Mouse (Mus musculus) forebrain, embryonic 10.5 days (tissue): ENCODE results near the gene Fscn3. TPM values are rescaled to one million over a fixed set of nuclear protein-coding genes. Genes with fewer than 3 reads are reported as not detected.
A peak's percentile ranks its signal among the peaks of the same experiment; 100 is the strongest.

ENCODE experiments used
- DNase-seq: peaks from one replicate; pipeline ENCODE4 v3.0.0-alpha.2; 2017; ENCODE audit warnings: low spot score; ENCODE audit errors: extremely low spot score
- H3K27ac ChIP-seq: fragments of 300-500 bp; sonication (generic); 2 replicates; pipeline ENCODE4 v1.5.1; 2016; ENCODE audit warnings: mild to moderate bottlenecking
- H3K27me3 ChIP-seq: fragments of 300-500 bp; sonication (generic); 2 replicates; pipeline ENCODE4 v1.6.1; 2016; ENCODE audit warnings: mild to moderate bottlenecking; ENCODE audit not compliant: poor library complexity, severe bottlenecking
- H3K36me3 ChIP-seq: fragments of 300-500 bp; sonication (generic); replicated peaks from 2 replicates; pipeline ENCODE4 v1.6.1; 2016; ENCODE audit warnings: mild to moderate bottlenecking, moderate library complexity
- H3K4me1 ChIP-seq: fragments of 300-500 bp; sonication (generic); 2 replicates; pipeline ENCODE4 v1.6.1; 2016
- H3K4me3 ChIP-seq: fragments of 300-500 bp; sonication (generic); 2 replicates; pipeline ENCODE4 v1.5.1; 2016; ENCODE audit warnings: mild to moderate bottlenecking, moderate library complexity
- H3K9me3 ChIP-seq: fragments of 300-500 bp; sonication (generic); 2 replicates; pipeline ENCODE4 v1.6.1; 2016; ENCODE audit warnings: mild to moderate bottlenecking, moderate library complexity
- WGBS: fragments of 180-500 bp; shearing (Covaris S2); methylation state at CpG from one replicate; pipeline ENCODE4 v1.1.7; 2016; 5-methylcytosine and 5-hydroxymethylcytosine counted together
- polyA plus RNA-seq: library from polyadenylated mRNA; unstranded; fragments of >200 nt; fragmentation: Nextera tagmentation; extraction: Ambion mirVana; gene quantifications from 2 replicates; pipeline ENCODE4 v1.2.1, GENCODE M21; 2016

Gene Fscn3
- polyA plus RNA-seq, 1 experiment from 2014 or later = 0.14 TPM

DNA sequence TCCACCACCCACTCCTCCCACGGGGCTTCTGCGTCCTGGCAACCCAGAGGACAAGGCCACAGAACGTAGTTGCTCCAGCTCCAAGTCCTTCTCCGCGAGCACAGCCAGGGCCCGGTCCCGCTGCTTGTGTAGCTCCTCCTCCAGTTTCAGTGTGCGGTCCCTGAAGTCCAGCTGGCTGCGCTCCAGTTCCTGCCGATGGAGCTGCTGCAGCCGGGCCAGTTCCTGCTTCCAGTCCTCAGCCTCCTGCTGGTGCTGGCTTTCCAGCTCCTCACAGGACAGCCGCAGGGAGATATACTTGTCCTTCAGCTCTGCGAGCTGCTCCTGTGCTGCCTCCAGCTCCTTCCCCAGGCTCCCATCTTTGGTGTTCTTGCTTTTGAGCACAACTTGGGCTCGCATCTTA lies 9.1 kb upstream of the Fscn3 start:
- H3K36me3 ChIP-seq = peaks cover 52% of the 10 kb centered on the region
- H3K4me3 ChIP-seq = no peak overlapping the region
- no peaks in the 10 kb centered on the region for H3K27me3 ChIP-seq
- H3K4me1 ChIP-seq = peaks cover 30% of the 10 kb centered on the region
- DNase-seq = no peak
- no peak overlapping the region for H3K27ac ChIP-seq
- no peaks in the 10 kb centered on the region for H3K9me3 ChIP-seq
- 93% methylated on average over 14 of the region's 14 CpGs for WGBS

DNA sequence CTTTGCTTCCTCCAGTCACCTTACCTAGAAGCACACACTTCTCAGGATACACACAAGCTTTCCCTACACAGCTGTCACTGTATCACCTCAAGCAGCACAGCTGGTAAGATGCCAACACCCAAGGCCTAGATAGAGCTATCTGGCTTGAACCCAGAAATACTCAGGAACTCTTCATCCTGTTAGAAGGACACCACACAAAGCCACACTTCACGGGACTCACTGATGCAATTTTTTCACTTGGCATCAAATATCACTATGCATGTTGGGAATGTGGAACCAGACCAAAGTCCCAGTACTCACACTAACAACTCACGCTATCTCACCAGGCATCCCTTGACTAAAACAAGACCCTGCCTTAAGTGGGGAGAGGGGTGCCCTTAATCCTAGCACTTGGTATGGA lies 7.9 kb upstream of the Fscn3 start:
- Histone ChIP-seq H3K9me3 (no peaks in the 10 kb centered on the region), H3K4me1 (peaks cover 38% of the 10 kb centered on the region), H3K4me3 (peak overlapping the region; percentile 90; the same call in 1 of the 2 replicates), H3K36me3 (peaks cover 49% of the 10 kb centered on the region), H3K27ac (no peak overlapping the region), H3K27me3 (no peaks in the 10 kb centered on the region)
- 85% methylated on average over 2 of the region's 2 CpGs for WGBS
- DNase-seq = no peak

DNA sequence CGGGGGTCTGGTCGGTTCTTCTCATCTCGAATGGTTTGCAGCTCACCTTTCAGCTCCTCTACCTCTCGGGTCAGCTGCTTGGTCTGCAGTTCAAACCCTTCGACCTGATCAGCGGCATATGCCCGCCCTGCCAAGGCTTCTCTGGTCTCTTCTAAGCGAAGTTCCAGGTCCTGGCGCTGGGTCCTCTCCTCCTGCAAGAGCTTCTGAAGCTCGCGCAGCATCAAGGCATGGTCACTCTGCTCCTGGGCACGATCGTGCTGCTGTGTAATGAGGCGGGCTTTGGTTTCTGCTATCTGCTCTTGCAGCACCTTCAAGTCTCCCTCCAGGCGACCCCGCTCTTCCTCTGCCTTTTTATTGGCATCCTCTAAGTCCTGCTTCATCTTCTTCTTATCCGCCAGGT lies 7.2 kb upstream of the Fscn3 start:
- Histone ChIP-seq H3K4me3 (peak overlapping the region; percentile 90), H3K27ac (no peak overlapping the region), H3K27me3 (no peaks in the 10 kb centered on the region), H3K9me3 (no peaks in the 10 kb centered on the region), H3K36me3 (peaks cover 49% of the 10 kb centered on the region), H3K4me1 (peaks cover 43% of the 10 kb centered on the region)
- DNase-seq = no peak
- WGBS = 80% methylated on average over 17 of the region's 17 CpGs

DNA sequence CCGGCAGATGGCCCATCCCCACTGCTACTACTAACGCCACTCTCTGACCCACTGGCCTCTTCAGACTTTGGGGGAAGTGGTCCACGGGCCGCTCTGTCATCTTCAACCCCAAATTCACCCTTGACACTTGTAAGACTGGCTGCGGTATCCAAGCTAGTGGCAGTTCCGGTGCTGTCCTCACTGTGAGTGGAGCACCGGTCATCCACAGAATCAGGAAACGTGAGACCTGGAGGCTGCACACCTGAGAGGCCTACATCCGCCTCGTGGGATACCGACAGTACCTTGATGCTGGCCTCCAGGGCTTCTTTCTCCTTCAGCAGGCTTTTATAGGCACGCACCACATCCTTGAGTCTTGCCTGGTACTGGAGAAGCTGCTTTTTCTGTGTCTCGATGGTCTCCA lies 6.7 kb upstream of the Fscn3 start:
- Histone ChIP-seq H3K27me3 (no peaks in the 10 kb centered on the region), H3K36me3 (peaks cover 49% of the 10 kb centered on the region), H3K9me3 (no peaks in the 10 kb centered on the region), H3K4me3 (peak overlapping the region; percentile 90), H3K4me1 (peaks cover 43% of the 10 kb centered on the region), H3K27ac (peak overlapping the region; percentile 82)
- 30% methylated on average over 13 of the region's 13 CpGs for WGBS
- DNase-seq = no peak

DNA sequence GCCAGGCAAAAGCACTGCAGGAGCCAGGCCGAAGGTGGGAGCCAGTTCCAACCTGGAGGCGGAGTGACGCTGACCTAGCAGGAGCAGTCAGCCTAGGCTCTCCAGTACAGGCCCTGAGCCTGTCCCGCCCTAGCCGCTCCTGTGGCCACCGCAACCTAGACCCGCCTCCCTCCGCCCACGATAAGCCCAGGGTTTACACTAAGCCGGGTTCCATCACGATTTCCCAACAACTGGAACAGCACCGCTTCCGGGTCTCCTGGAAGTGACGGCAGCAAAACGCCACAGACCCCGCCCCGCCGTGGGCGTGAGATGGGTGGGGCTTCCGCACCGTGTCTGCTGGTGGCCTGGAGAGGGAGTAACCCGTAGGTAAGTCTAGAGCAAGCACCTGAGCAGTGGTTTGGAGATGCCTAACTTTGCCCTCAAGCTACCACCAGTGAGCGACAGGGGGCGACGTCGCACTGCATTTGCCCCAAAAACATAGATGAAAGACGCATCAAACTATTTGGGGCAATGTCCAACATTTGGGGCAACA lies 6.1 kb upstream of the Fscn3 start:
- under 1% methylated on average over 27 of the region's 27 CpGs for WGBS
- H3K27ac ChIP-seq = peak overlapping the region; percentile 82
- H3K4me3 ChIP-seq = peak overlapping the region; percentile 90
- no peaks in the 10 kb centered on the region for H3K27me3 ChIP-seq
- peaks cover 49% of the 10 kb centered on the region for H3K36me3 ChIP-seq
- H3K9me3 ChIP-seq = no peaks in the 10 kb centered on the region
- peaks cover 43% of the 10 kb centered on the region for H3K4me1 ChIP-seq
- peak; percentile 92 for DNase-seq

DNA sequence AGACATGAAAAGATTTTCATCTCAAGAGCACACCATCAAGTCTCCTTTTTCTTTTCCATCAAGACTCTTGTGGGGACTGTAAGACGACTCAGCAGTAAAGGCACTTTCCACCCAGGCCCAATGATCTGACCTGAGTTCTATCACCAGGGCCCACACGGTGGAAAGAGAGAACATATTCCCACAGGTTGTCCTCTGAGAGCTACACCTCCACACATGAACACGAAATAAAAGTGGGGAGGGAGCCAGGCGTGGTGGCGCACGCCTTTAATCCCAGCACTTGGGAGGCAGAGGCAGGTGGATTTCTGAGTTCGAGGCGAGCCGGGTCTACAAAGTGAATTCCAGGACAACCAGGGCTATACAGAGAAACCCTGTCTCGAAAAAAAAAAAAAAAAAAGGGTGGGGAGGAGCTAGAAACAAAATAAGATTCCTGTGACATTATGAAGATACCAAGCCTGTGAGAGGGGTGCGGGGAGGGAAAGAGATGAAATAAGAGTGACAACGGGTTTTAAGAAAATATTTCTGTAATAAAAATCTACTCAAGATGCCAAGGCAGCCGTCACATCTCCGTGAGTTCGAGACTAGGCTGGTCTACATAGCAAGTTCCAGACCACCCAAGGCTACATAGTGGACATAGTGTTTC lies 4.8 kb upstream of the Fscn3 start:
- WGBS = 76% methylated on average over 15 of the region's 15 CpGs
- Histone ChIP-seq H3K36me3 (peaks cover 43% of the 10 kb centered on the region), H3K27ac (peak overlapping the region; percentile 96; the same call in 1 of the 2 replicates), H3K9me3 (no peaks in the 10 kb centered on the region), H3K27me3 (no peaks in the 10 kb centered on the region), H3K4me1 (peaks cover 43% of the 10 kb centered on the region), H3K4me3 (peak overlapping the region; percentile 90; the same call in 1 of the 2 replicates)
- no peak for DNase-seq

DNA sequence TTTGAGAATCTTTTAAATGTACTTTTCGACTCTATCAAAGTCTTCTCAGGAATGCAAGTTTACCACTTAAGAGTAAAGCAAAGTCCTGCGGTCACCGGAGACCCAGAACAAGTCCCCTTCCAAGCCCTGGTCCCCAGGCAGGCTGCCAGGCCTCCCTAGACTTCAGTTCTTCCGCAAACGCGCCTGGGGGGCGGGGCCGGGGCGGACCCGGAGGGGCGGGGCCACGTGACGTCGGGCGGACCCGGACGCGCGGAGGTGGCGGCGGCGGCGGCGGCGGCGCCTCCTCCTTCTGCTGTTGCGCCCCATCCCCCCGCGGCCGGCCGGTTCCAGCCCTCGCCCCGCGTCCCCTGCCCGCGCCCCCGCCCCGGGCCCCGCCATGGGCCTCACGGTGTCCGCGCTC lies 4.3 kb upstream of the Fscn3 start, which contains the start of gene Arf5:
Arf5 (plus strand) TSS at position 248 of the 400 bp plus-strand sequence.
- no peaks in the 10 kb centered on the region for H3K9me3 ChIP-seq
- 2% methylated on average over 37 of the region's 42 CpGs for WGBS
- H3K36me3 ChIP-seq = peaks cover 38% of the 10 kb centered on the region
- H3K4me3 ChIP-seq = peak within 1 kb of the TSS; percentile 90
- H3K27me3 ChIP-seq = no peaks in the 10 kb centered on the region
- peak within 1 kb of the TSS; percentile 96 for H3K27ac ChIP-seq
- DNase-seq = peak; percentile 85
- peaks cover 43% of the 10 kb centered on the region for H3K4me1 ChIP-seq

DNA sequence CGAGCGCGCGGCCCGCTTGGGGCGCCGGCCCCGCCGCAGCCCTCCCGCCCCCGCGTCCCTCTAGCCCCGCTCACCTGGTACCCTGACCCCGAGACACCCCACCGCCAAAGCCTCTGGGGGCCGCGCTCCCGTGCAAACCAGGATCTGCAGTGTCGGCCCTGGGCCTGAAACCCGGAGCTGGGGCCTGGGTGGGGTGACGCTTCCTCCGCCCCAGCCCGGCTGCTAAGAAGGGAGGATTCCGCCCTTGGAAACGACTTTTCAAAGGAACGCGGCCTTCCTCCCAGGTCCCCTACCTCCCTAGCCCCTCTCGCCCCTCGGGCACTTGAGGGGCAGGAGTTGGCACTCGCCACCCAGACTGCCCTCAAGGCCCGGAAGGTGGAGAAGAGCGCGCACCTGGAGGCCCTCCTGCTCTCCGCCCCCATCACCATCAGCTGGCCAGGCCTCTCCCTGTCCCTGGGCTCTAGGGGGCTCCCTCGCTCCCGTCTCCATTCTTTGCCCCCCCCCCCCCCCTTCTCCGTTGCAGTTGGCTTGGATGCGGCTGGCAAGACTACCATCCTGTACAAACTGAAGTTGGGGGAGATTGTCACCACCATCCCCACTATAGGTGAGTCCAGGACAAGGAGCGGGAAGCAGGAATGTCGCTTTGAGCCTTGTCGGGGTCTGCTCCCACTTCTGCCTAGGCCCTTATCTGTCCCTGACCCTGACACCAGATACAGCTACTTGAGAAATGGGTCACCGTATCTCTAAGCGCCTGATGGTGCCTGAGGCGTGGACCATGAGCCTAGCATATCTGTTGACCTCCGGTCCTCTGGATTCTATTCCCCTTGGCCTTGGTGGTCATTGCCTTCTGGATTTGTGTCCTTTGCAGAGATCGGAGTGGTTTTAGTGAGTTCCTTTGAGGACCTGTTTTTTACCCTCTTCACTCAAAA lies 3.6 kb upstream of the Fscn3 start:
- Histone ChIP-seq H3K4me3 (peak overlapping the region; percentile 90), H3K9me3 (no peaks in the 10 kb centered on the region), H3K27me3 (no peaks in the 10 kb centered on the region), H3K4me1 (peaks cover 43% of the 10 kb centered on the region), H3K36me3 (peaks cover 31% of the 10 kb centered on the region), H3K27ac (peak overlapping the region; percentile 96)
- DNase-seq = peak; percentile 62
- WGBS = 11% methylated on average over 45 of the region's 46 CpGs

DNA sequence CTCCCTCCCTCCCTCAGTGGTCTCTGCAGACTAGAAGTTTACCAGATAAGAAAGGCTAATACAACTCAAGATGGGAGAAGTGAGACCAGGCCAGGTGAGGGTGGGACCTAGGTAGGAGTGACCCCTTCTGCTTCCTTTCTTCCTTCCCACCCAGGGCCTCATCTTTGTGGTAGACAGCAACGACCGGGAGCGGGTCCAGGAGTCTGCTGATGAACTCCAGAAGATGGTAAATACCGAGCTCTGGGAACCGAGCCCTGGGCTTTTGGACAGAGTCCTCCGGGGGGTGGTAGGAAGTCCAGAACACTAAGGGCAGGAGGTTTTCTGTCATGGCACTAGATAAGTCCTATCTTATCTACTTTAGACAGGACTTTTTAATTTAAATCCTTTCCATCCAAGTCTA lies 2.6 kb upstream of the Fscn3 start:
- peak overlapping the region; percentile 90; the same call in 1 of the 2 replicates for H3K4me3 ChIP-seq
- 97% methylated on average over 6 of the region's 6 CpGs for WGBS

DNA sequence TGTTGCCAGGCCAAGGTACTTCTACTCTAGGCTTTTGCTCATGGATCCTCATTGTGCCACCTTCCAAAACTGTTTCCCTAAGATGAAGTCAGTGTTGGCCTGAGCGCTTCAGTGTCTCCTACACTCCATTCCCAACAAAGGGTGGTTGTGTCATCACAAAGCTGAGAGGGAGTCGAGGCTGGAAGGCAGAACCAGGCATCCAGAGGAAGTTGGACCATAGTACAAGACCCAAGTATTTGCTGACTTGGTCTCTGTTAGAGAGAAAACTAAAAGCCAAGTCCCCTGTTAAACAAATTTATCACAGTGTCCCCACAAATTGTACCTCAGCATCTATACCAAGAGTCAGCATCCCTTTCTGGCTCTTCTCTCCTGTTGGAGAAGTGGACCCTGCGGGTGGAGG lies 701 bp downstream of the Fscn3 start, which contains the start of gene Gcc1:
Gcc1 (minus strand) TSS at position 101 of the 400 bp plus-strand sequence.
- Histone ChIP-seq H3K36me3 (peaks cover 26% of the 10 kb centered on the region), H3K27ac (no peak within 1 kb of the TSS), H3K4me3 (no peak within 1 kb of the TSS), H3K27me3 (no peaks in the 10 kb centered on the region), H3K9me3 (no peaks in the 10 kb centered on the region), H3K4me1 (peaks cover 13% of the 10 kb centered on the region)
- 92% methylated on average over 3 of the region's 3 CpGs for WGBS
- no peak for DNase-seq

More for the DNA sequence above, 2.6 kb upstream of the Fscn3 start:
- peaks cover 26% of the 10 kb centered on the region for H3K36me3 ChIP-seq
- no peak overlapping the region for H3K27ac ChIP-seq
- peaks cover 37% of the 10 kb centered on the region for H3K4me1 ChIP-seq
- DNase-seq = no peak
- H3K27me3 ChIP-seq = no peaks in the 10 kb centered on the region
- no peaks in the 10 kb centered on the region for H3K9me3 ChIP-seq

DNA sequence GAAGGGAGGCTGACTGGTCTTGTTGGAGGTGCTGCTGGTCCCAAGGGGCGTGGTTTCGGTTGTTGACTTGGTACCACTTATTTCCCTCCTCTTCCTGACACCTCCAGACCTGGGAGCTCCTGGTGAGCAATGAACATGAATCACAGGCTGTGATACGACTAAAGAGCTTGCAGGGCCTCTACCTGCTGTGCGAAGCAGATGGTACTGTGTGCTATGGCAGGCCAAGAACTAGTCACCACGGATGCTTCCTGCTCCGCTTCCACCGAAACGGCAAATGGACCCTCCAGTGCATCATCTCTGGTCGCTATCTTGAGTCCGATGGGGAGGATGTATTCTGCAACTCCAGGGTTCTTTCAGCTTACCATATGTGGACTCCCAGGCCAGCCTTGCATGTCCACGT lies 2.3 kb downstream of the Fscn3 start:
- no peaks in the 10 kb centered on the region for H3K27me3 ChIP-seq
- no peak overlapping the region for H3K27ac ChIP-seq
- 92% methylated on average over 11 of the region's 11 CpGs for WGBS
- no peak for DNase-seq
- no peaks in the 10 kb centered on the region for H3K9me3 ChIP-seq
- H3K36me3 ChIP-seq = peaks cover 23% of the 10 kb centered on the region
- peaks cover 3% of the 10 kb centered on the region for H3K4me1 ChIP-seq
- no peak overlapping the region for H3K4me3 ChIP-seq

DNA sequence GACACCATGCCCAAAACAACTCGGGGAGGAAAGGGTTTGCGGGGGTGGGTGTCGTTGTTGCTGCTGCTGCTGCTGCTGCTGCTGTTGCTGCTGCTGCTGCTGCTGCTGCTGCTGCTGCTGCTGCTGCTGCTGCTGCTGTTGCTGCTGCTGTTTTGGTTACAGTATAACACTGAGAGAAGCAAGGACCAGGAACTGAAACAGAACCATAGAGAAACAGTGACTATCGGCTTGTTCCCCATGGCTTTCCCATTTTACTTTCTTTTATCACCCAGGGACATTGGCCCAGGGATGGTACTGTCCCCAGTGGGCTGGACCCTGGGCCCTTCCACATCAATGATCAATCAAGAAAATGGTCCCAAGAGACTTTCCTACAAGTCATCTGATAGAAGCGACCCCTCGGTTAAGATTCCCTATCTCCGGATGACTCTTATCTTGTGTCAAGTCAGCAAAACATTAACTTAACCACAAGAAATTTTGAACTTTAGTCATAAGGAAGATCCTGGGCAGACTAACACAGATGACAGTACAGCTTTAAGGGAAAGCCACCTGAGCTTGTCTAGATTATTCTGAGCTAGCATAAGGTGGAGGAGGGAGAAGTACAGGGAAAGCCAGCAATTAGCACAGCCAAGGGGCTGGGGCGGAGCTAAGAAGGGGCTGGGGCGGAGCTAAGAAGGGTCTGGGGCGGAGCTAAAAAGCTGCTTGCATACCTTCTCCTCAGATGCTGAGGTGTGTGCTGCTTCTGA lies 3.4 kb downstream of the Fscn3 start:
- Histone ChIP-seq H3K27me3 (no peaks in the 10 kb centered on the region), H3K9me3 (no peaks in the 10 kb centered on the region), H3K4me1 (no peaks in the 10 kb centered on the region), H3K27ac (no peak overlapping the region), H3K4me3 (no peak overlapping the region), H3K36me3 (peaks cover 12% of the 10 kb centered on the region)
- DNase-seq = no peak
- WGBS = 87% methylated on average over 10 of the region's 10 CpGs
